ENCODE assay signal across 15 mouse cellular contexts in genomic region chr16:42612011-42612410, GRCm38 (mm10).
"Had no signal": no experiment of that assay in that cellular context is flagged by ENCODE, and none has a peak within 500 bp of the region (broad histone marks: within the 10 kb centered on the region; RNA-seq: fewer than 3 reads in every experiment).

No protein-coding gene starts in this region.

- H3K4me2 ChIP-seq: neural tube, embryonic 12.5 days; neural tube, embryonic 13.5 days; neural tube, embryonic 15.5 days; stomach, embryonic 15.5 days had no signal

- DNase-seq: retina, postnatal 1 day; right cerebral cortex, postnatal 14 days; right cerebral cortex, postnatal 25 days; spleen, adult 18-20 months; thymus, adult 18-20 months; thymus, adult 2 months; thymus, postnatal 14 days; thymus, postnatal 25 days; thymus, postnatal 36 days; thymus, postnatal 4 days had no signal

- H3K36me3 ChIP-seq: neural tube, embryonic 12.5 days; neural tube, embryonic 13.5 days; neural tube, embryonic 15.5 days; stomach, embryonic 15.5 days had no signal

- H3K27ac ChIP-seq: neural tube, embryonic 12.5 days; neural tube, embryonic 13.5 days; neural tube, embryonic 15.5 days; stomach, embryonic 15.5 days; stomach, postnatal 0 days had no signal

- H3K9me3 ChIP-seq: neural tube, embryonic 12.5 days; neural tube, embryonic 13.5 days; neural tube, embryonic 15.5 days; stomach, embryonic 15.5 days had no signal

- H3K4me3 ChIP-seq: neural tube, embryonic 12.5 days; neural tube, embryonic 13.5 days; neural tube, embryonic 15.5 days; stomach, embryonic 15.5 days had no signal

- H3K27me3 ChIP-seq: neural tube, embryonic 12.5 days; neural tube, embryonic 13.5 days; neural tube, embryonic 15.5 days; stomach, embryonic 15.5 days had no signal

- H3K9ac ChIP-seq: neural tube, embryonic 12.5 days; neural tube, embryonic 13.5 days; neural tube, embryonic 15.5 days; stomach, embryonic 15.5 days had no signal

- H3K4me1 ChIP-seq: neural tube, embryonic 12.5 days; neural tube, embryonic 13.5 days; neural tube, embryonic 15.5 days; stomach, embryonic 15.5 days had no signal
